Mouse (Mus musculus) spleen, adult 10 weeks (tissue): ENCODE data around the gene Kcns3. TPM values are rescaled to one million over a fixed set of nuclear protein-coding genes. Genes with fewer than 3 reads are reported as not detected.

ENCODE experiments used
- polyA plus RNA-seq: library from polyadenylated mRNA; stranded (reverse); fragments of 350-450 nt; fragmentation: Illumina TruSeq; extraction: RNeasy Lipid Tissue Mini Kit (QIAGEN cat#74804); gene quantifications from one replicate; pipeline ENCODE4 v1.2.3, GENCODE M21; 2015; ENCODE audit warnings: low replicate concordance; ENCODE audit not compliant: insufficient read depth

Gene Kcns3
- polyA plus RNA-seq: 1.6 TPM

GRCm38 (mm10) chr12:11151015-11151414, at the start of gene Kcns3:
Kcns3 (minus strand) TSS chr12:11151056.

Other genes starting within 250 kb of the Kcns3 start
- gene Msgn1, start 57.9 kb upstream of the Kcns3 start, polyA plus RNA-seq: not detected
- gene Gen1, start 114.7 kb upstream of the Kcns3 start, polyA plus RNA-seq: 6.1 TPM
- gene Smc6, start 114.8 kb upstream of the Kcns3 start, polyA plus RNA-seq: 97.4 TPM